Mouse (Mus musculus): ENCODE measurements around the gene Myo18a.

The Myo18a gene

DNA sequence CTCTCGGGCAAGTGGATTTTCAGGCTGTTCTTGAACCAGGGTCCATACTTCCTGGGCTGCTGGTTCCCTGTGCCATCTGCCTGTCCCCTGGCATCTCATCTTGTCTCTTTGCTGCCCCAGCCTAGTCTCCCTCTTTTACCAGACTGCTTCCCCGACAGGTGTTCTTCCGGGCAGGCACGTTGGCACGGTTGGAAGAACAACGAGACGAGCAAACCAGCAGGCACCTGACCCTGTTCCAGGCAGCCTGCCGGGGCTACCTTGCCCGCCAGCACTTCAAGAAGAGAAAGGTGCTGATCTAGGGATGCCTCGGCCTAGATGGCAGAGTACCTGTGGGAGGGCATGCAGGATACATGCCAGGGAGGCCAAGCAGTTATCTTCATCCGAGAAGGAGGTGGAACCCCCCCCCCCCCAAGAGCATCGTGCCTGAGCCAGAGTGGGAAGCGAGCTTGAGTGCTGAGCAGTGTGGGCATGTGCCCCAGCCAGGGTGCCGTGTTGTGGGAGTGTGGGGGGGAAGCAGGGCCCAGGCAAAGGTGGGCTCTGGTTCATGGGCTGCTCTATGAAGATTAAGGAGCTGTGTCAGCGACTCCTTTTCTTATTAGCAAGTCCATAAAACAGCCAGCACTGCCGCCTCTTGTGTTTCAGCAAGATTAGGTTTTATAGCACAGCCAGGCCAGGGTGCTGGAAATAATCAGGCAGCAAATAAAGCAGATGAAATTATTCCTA, 77.6 kb downstream of the Myo18a start:
- DNase-seq = no peak

DNA sequence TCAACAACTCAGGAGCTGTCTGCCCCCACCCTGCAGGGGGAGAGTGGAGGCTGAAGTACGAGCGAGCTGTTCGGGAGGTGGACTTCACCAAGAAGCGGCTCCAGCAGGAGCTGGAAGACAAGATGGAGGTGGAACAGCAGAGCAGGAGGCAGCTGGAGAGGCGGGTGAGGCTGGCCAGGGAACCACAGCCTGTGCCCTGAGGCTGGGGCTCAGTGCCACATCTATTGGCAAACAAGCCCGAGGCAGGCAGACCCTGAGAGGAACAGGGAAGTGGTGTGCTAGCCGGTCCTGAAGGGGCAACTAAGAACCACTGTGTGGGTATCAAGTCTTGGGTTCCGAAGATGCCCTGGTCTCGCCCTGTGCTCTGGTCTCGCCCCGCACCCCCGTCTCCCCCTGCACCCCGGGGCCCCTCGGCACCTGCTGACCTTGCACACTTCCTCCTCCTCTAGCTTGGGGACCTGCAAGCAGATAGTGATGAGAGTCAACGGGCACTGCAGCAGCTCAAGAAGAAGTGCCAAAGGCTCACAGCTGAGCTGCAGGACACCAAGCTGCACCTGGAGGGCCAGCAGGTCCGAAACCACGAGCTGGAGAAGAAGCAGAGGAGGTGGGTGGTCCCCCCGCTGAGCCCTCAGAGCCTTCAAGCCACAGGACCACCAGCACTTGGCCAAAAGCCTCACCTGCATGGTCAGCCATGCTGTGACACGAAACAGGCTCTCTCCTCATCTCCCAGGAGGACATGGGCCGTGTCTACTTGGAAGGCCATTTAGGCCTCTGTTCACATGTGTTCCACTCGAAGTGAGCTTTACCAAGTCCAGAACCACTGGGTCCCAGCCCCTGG, 80.2 kb downstream of the Myo18a start:
- DNase-seq = no peak

DNA sequence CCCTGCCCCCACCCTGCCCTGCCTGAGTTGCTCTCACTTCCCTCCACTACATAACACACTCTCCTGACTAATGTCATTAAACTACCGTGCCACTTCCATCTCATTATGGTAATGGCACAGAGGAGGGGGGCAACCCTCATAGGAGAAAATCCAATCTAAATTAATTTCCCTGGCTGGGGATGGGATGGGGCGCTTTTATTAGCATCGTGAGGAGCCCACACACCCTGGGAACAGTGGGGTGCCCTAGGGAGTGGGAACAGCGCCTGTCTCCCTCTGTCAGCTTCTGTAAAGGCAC, 80.8 kb downstream of the Myo18a start:
- DNase-seq = no peak

DNA sequence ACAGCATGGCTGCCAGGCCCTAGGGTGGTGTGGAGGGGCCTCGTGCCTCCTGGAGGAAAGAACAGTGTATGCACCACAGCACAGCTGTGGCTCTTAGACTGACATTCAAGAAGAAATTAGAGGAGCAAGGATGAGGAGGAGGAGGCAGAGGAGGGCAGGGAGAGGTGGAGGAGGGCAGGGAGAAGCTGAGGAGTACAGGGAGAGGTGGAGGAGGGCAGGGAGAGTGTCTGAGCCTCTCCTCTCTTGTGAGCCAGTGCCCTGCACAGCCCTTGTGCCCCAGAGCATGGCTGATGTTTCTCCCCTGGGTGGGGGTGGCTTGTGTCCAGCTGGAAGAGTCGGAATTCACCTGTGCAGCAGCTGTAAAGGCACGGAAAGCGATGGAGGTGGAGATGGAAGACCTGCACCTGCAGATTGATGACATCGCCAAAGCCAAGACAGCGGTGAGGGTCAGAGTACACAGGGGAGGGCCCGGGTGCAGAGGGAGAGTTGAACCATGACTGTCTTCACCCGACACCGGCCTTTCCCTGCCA, 84.6 kb downstream of the Myo18a start:
- DNase-seq = no peak

DNA sequence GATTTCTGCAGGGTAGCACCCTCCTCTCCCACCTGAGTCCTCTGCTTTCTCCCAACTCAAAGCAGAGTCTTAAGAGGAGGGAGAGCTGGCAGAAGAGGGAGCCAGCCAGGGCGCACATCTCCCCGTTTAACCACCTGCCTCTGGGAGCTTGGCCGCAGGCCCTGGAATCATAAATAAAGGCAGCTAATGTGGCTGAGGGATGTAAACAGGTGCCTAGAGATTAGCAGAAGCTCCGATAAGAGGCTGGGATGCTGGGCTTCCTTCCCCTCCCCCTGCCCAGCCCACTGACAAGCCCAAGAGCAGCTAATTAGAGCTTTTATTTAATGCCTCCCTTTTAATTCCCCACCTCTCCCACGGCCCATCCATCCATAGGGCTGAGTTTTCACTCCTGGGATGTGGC, 85.1 kb downstream of the Myo18a start:
- DNase-seq = no peak

DNA sequence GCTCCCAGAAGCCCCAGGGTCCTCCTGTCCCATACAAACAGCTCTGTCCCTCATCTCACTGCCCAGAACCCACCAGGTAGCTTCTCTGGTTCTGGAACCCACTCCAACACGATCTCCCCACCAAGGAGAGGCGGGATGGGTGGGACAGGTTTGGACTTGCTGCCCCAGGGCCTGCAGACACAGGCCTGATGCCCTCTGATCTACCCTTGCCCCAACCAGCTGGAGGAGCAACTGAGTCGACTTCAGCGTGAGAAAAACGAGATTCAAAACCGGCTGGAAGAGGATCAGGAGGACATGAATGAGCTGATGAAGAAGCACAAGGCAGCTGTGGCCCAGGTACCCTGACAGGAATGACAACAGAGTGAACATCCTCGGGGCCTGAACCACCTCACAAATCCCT, 86.1 kb downstream of the Myo18a start:
- DNase-seq = no peak

DNA sequence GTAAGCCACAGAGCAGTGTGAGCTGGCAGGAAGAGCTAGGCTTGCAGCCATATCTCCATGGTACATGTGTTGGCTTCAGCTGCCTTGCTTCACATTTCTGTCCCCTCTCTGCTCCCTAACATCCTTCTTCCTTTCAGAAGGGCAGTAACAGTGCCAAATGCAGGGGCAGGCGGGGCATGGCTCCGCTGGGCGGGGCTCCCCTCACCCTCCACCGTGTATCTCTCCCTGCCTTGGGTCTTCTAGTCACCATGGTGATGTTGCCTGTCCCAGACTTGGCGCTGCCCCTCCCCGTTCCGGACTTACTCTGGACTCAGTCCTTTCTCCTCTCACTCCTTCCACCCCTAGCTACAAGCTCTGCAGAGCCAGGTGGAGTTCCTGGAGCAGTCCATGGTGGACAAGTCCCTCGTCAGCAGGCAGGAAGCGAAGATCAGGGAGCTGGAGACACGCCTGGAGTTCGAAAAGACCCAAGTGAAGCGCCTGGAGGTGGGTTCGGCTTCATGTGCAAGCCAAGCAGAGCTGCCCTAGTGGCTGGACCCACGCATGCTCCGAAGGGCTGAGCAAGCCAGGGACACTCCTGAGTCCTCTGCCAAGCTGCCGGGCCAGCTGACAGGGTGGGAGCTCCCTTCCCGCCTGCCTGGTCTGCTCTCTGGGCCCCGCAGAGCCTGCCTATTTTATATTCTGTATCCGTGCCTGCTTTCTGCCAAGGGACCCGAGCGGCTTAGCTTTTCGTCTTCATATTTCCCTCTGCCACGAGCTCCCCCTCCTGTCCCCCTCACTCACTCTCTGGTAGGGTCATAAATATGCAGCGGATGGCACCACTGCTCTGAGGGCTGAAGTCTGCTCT, 87.6 kb downstream of the Myo18a start:
- DNase-seq = no peak

DNA sequence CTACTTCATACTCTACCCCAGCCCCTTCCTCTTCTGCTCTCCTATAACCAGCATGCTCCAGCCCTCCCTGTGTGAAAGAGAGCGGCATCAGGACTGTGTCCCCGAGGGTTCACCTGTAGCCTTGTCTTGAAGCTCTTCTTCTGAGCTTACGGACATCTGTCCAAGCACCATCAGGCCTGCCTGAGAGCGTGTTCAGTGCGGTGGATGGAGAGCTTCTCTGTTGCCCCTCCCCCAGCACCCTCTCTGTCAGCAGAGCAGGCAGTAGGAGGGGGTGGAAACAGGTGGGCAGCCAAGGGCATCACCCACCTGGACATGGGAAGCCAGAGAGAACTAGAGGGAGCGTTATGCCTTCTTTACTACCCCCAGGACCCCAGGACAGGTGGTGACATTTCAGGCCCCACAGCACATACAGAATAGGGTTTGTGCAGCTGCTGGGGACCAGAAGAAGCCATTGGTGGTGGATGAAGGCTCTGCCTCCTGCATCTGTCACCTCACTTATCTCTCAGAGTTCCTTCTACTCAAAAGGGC, 88.5 kb downstream of the Myo18a start:
- DNase-seq = no peak

DNA sequence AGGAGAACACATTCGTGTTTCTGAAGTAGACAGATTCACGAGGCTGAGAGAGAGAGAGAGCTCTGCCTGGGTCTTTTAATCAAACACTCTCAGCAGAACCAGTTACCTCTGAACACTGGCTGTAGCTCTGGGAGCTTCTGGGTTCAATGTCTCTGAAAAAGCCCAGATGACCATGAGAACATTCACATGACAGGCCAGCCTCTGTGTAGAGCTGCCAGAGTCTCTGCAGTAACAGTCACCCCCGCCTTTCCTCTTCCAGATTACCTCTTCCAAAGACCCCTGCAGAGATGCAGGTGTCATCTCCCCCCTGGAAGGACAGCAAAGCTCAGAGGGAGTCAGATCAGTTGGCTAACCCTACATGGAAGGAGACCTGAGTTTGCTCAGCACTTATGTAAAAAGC, 89.1 kb downstream of the Myo18a start:
- DNase-seq = no peak

DNA sequence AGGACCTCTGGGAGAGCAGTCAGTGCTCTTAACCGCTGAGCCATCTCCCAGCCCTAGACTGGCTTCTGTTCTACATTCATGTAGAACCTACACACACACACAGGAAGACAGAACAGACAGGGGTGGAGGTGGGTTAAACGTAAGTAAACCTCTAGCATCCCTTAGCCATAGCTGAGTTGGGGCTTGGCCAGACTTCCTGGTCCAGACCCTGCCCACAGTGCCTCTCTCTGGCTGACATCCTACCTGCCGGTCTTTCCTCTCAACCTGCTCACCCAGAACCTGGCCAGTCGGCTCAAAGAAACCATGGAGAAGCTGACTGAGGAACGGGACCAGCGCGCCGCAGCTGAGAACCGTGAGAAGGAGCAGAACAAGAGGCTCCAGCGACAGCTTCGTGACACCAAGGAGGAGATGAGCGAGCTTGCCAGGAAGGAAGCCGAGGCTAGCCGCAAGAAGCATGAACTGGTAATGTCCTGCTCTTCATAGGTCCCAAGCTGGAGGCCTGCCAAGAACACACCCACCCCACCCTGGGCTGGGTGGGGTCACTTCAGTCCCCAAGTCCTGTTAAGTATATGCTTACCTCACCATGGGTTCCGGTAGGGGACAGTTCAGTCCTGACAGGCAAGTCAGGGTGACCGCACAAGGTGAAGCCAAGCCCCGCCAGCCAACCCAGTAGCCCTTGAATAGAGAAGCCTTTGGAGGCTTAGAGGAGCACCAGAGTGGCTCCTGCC, 90.1 kb downstream of the Myo18a start:
- DNase-seq = no peak

DNA sequence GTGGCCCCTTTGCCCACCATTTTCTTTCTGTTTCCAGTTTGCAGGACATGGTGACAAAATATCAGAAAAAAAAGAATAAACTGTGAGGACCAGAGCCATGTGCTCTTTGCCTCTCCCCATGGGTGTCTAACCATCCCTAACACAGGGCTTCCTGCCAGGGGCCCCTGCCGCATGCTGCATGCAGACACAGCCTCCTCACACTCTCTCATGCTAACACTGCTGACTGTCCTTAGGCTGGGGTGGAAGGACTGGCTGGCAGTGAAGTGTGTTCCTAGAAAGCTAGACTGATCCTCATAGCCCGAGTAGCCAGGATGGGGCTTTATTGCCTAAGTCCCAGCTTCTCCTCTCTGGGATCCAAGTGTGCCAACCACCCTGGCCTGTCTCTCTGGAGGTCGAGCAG, 91.6 kb downstream of the Myo18a start:
- DNase-seq = no peak

DNA sequence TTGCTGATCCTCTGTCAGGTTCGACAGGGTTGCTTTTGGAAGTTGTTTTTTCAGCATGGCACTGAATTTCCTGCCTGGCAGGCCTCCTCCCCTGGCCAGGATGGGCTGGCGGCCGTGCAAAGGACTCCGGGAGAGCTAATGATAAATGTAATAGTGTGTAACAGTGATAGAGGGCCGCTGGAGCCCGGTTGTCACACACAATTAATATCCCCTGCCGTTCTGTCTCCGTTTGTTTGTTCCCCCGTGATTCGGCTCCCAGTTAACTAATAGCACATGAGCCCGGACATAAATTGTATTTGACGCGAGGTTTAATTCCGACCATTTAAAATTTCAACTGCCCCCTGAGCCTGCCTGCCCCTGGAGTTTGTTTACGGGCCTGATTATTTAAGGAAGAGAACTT, 92.3 kb downstream of the Myo18a start:
- no peak for DNase-seq

DNA sequence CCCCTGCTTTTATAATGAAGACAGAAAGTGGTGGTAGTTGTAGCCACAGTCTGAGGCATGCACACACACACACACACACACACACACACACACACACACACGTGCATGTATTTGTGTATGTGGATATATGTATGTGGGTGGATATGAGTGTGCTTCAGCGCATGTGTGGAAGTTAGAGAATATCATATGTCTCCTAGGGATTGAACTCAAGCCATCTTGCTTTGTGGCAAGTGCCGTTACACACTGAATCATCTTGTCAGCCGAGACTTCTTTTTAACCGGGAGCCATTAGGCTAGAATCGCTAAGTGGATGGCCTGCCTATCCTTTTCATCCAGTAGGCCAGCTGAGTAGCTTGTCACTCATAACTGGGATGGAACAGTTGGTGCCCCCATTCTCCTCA, 94.0 kb downstream of the Myo18a start:
- no peak for DNase-seq

DNA sequence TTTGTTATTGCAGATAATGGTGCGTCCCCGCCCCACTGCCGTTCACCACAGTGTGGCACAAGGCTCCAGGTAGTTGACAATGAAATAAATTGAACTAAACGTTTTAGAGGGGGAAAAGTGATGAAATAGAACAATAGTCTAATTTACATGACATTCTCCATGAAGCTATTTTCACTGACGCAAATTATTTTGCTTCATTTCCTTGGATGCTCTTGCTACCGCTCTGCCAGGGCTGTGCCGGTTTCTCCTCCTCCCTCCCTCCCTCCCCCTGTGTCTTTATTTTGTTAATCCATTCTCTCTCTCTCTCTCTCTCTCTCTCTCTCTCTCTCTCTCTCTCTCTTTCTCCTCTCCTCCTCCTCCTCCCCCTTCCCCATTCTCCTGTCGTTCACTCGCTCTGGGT, 95.5 kb downstream of the Myo18a start:
- DNase-seq = no peak

DNA sequence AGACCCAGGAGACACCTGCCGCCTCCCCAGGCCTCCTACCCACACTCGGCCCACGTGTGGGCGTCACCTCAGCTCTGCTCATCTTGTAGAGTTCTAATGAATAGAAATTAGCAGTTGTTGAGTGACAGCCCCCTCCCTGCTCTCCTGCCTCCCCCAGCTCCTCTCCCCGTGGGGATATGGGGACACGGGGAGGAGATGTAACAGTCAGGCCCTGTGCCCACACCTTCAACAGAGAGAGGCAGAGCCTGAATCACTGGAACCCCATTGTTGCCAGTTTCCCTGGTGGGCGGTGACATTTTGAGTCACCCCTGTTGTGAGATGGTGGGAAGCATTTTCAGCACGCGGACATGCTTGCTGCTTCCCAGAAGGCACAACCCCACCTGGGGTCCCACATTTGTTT, 97.9 kb downstream of the Myo18a start:
- no peak for DNase-seq

DNA sequence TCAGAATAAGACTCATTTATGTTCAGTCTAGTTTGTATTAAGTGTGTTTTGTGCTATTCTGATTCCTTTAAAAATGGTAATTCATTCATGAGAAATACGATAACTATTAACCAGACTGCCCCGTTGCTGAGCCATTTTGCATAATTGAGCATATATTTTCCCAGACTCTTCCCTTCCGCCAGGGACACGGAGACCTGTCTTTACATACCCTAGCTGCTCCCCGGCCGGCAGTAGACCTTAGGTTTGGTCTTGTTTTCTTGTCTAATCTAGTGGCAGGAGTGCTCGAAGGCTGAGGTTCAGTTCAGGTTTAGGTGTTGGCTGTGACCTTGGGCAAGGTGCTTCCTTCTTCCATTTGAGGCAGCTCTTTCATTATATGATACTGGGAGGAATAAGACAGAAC, 99.8 kb downstream of the Myo18a start:
- DNase-seq = no peak

DNA sequence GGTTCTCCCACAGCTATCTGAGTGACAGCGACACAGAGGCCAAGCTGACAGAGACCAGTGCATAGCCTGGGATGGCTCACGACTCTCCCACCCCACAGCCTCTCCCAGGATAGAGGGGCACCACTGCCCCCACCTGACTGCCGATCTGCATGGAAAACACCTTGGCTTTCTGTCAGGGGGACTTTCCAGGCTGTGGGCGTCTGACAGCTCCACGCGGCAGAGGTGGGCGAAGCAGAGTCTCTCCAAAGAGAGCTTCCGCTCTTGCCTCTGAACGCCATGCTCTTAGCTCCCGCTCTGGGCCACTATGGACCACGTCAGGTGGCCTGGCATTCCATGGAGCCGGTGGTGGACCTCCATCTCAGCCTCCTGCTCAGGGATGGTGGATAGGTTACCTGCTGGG, 101.7 kb downstream of the Myo18a start:
- no peak for DNase-seq

DNA sequence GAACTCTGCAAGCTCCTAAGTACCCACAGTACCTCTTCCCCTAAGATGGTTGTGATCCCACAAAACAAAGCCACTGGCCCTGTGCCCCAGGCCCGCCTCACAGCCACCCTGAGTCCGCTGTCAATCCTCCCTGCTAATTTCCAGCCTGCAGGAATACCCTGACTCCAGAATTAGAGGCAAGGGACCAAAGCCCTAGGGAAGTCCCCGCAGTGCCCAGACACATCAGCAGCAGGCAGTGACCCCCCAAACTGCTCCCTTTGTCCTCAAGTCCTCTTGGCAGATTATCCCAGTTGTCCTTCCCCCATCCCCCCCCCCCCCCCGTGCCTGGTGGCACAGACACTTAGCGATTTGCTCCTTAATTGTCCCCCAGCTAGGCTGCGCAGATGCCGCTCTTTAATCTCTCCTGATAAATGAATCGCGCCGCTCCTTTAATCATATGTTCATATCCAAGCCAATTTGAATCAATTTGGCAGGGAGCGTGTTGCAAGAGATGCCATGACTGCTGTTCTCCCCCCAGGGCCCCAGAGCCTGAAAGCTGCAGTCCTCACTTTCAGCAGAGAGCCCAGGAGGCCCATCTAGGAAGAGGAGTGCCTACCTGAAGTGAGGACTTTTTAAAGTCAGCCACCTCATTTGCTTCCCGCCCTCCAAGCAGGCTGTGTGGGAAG, 104.5 kb downstream of the Myo18a start:
- no peak for DNase-seq

DNA sequence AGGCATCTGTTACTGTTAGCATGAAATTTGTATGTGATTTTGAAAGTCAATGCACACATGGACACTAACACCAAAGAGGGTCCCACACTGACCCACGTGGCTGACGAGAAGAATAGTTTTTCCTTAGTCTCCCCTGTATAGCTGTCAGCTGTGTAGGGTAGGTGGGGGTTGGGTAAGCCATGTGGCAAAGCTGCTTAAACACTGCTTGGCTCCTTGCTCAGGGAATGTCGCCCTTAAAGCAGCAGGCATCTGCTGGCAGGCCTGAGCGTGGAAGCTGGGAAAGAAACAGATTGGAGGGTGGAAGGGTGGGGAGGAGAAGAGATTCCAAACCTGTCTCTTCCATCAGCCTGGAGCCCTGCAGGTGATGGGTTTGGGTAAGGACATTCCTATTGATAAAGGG, 108.4 kb downstream of the Myo18a start:
- no peak for DNase-seq

DNA sequence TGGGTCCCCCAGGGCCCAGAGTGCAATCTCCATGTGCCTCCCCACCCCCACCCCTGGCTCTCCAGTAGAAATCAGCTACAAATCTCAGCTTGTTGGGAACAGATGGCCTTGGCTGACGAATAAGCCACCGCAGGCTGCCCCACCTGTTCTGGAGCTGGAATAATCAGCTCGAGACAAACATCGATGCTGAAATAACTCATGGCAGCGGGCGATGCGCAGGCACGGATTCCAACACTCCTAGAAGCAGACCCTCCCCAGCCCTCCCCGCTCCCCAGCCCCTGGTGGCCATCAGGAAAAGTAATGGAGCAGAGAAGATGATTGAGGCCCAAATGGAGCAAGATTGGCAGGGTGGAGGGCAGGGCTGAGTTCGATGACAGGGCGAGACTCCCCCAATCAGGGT, 109.2 kb downstream of the Myo18a start:
- DNase-seq = no peak

DNA sequence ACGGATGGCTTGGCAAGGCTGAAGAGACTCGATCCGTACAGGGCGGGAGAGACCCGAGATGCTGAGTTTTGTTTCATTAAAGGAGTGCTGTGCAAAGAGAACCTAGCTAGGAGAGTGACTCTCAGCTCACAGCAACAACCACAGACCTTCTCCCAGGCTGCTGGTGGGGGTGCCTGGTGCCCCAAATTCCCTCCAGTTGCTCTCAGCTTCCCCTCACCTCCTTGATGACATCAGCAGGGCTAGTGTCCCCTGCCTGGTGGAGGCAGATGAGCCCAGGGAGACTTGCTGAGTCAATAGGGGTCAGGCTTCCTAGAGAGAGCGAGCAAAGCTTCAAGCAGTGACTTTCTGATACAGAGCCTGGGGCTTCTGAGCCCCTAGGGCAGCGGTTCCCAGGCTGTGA, 109.6 kb downstream of the Myo18a start:
- DNase-seq = no peak

DNA sequence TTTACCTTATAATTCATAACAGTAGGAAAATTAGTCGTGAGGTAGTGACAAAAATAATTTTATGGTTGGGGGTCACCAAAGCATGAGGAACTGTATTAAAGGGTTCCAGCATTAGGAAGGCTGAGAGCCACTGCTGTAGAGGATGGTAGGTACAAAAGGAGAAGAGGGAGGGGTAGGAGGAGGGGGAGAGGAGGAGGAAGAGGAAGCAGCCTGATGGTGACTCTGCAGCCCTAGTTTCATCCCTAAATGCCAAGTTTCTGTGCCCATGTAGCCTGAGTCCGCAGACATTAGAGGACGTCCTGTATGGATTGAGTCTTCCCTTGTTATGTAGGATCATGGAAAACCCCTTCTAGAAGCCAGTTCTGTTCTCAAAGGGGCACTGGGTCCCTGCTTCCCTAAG, 110.1 kb downstream of the Myo18a start:
- no peak for DNase-seq

Measured in liver (tissue).